Mouse (Mus musculus) embryonic facial prominence, embryonic 14.5 days (tissue): ENCODE data around the gene Olfr739. TPM values are rescaled to one million over a fixed set of nuclear protein-coding genes. Genes with fewer than 3 reads are reported as not detected.

Experiments used
- ATAC-seq: fragments of 200-750 bp; cut with Nextera tagmentation; 2 replicates; pipeline ENCODE4 v1.8.0; 2017; ENCODE audit warnings: low read depth, moderate number of reproducible peaks, moderate TSS enrichment
- DNase-seq: peaks from one replicate; pipeline ENCODE4 v3.0.0-alpha.2; 2015; ENCODE audit warnings: low spot score
- H3K27ac ChIP-seq: fragments of 300-500 bp; sonication (generic); replicated peaks from 2 replicates; pipeline ENCODE4 v1.5.1; 2014; ENCODE audit warnings: low read depth, mild to moderate bottlenecking, low read length, moderate library complexity
- H3K27me3 ChIP-seq: fragments of 300-500 bp; sonication (generic); replicated peaks from 2 replicates; pipeline ENCODE4 v1.6.1; 2014; ENCODE audit warnings: low read length; ENCODE audit not compliant: control insufficient read depth, insufficient read depth
- H3K36me3 ChIP-seq: fragments of 300-500 bp; sonication (generic); 2 replicates; pipeline ENCODE4 v1.6.1; 2014; ENCODE audit warnings: low read length, mixed read lengths; ENCODE audit not compliant: control insufficient read depth, insufficient read depth
- H3K4me1 ChIP-seq: fragments of 300-500 bp; sonication (generic); 2 replicates; pipeline ENCODE4 v1.6.1; 2014; ENCODE audit warnings: antibody characterized with exemption, low read length; ENCODE audit not compliant: control insufficient read depth, insufficient read depth
- H3K4me2 ChIP-seq: fragments of 300-500 bp; sonication (generic); 2 replicates; pipeline ENCODE4 v1.6.1; 2014; ENCODE audit warnings: low read depth, mild to moderate bottlenecking, low read length, moderate library complexity, mixed read lengths
- H3K4me3 ChIP-seq: fragments of 300-500 bp; sonication (generic); 2 replicates; pipeline ENCODE4 v1.5.1; 2014; ENCODE audit warnings: low read depth, mild to moderate bottlenecking, low read length
- H3K9ac ChIP-seq: fragments of 300-500 bp; sonication (generic); 2 replicates; pipeline ENCODE4 v1.6.1; 2014; ENCODE audit warnings: low read depth, mild to moderate bottlenecking, low read length, moderate library complexity, mixed read lengths
- H3K9me3 ChIP-seq: fragments of 300-500 bp; sonication (generic); 2 replicates; pipeline ENCODE4 v1.6.1; 2016; ENCODE audit warnings: low read length; ENCODE audit not compliant: control insufficient read depth
- WGBS: fragments of 180-500 bp; shearing (Covaris S2); extraction: QIAGEN DNeasy Blood & Tissue Kit; methylation state at CpG from one replicate; pipeline ENCODE4 v1.1.7; 2014; 5-methylcytosine and 5-hydroxymethylcytosine counted together
- polyA plus RNA-seq: library from polyadenylated mRNA; unstranded; fragments of >200 nt; fragmentation: Nextera tagmentation; extraction: Ambion mirVana; gene quantifications from 2 replicates; pipeline ENCODE4 v1.2.1, GENCODE M21; 2014

The Olfr739 gene
- not detected in 2 replicates for polyA plus RNA-seq

GRCm38 (mm10) chr14:50418326-50418725 is at the start of gene Olfr739:
Olfr739 (plus strand) TSS chr14:50418626.
- H3K36me3 ChIP-seq: no peaks in the 10 kb centered on the region
- H3K27me3 ChIP-seq: no peaks in the 10 kb centered on the region
- H3K4me2 ChIP-seq: no peak within 1 kb of the TSS
- ATAC-seq (no peak), DNase-seq (no peak)
- H3K9ac ChIP-seq: no peak within 1 kb of the TSS
- H3K27ac ChIP-seq: no peak within 1 kb of the TSS
- H3K4me3 ChIP-seq: no peak within 1 kb of the TSS
- H3K9me3 ChIP-seq: no peaks in the 10 kb centered on the region
- WGBS: 64% methylated on average over 2 of the region's 2 CpGs
- no peaks in the 10 kb centered on the region for H3K4me1 ChIP-seq

GRCm38 (mm10) chr14:50380863-50381262 is 37.6 kb upstream of the Olfr739 start, which contains the start of gene Olfr736:
Olfr736 (plus strand) TSS chr14:50381163.
- H3K36me3 ChIP-seq: no peaks in the 10 kb centered on the region
- DNase-seq (no peak), ATAC-seq (no peak)
- H3K4me2 ChIP-seq: no peak within 1 kb of the TSS
- H3K9me3 ChIP-seq: no peaks in the 10 kb centered on the region
- 88% methylated on average over 2 of the region's 2 CpGs for WGBS
- no peaks in the 10 kb centered on the region for H3K4me1 ChIP-seq
- H3K4me3 ChIP-seq: no peak within 1 kb of the TSS
- H3K27me3 ChIP-seq: no peaks in the 10 kb centered on the region
- no peak within 1 kb of the TSS for H3K9ac ChIP-seq
- no peak within 1 kb of the TSS for H3K27ac ChIP-seq

- ATAC-seq: no peak
These were observed 11.2 kb upstream of the Olfr739 start, which contains the start of gene Olfr738 for GRCm38 (mm10) chr14:50407268-50407667. Olfr738 (plus strand) TSS chr14:50407568.

GRCm38 (mm10) chr14:50445245-50445644 is 26.8 kb downstream of the Olfr739 start, which contains the start of gene Olfr740:
Olfr740 (plus strand) TSS chr14:50445545.
- Histone ChIP-seq H3K4me1 (no peaks in the 10 kb centered on the region), H3K4me2 (no peak within 1 kb of the TSS), H3K36me3 (no peaks in the 10 kb centered on the region), H3K27me3 (no peaks in the 10 kb centered on the region), H3K9me3 (no peaks in the 10 kb centered on the region), H3K4me3 (no peak within 1 kb of the TSS), H3K9ac (no peak within 1 kb of the TSS), H3K27ac (no peak within 1 kb of the TSS)
- ATAC-seq (no peak), DNase-seq (no peak)
- WGBS: 77% methylated on average over 3 of the region's 3 CpGs

More at GRCm38 (mm10) chr14:50407268-50407667, 11.2 kb upstream of the Olfr739 start, which contains the start of gene Olfr738:
- 91% methylated on average over 1 of the region's 1 CpGs for WGBS
- no peak for DNase-seq
- Histone ChIP-seq H3K4me1 (no peaks in the 10 kb centered on the region), H3K9ac (no peak within 1 kb of the TSS), H3K27me3 (no peaks in the 10 kb centered on the region), H3K4me2 (no peak within 1 kb of the TSS), H3K9me3 (no peaks in the 10 kb centered on the region), H3K27ac (no peak within 1 kb of the TSS), H3K36me3 (no peaks in the 10 kb centered on the region), H3K4me3 (no peak within 1 kb of the TSS)

GRCm38 (mm10) chr14:50472438-50472837 is 54.0 kb downstream of the Olfr739 start, which contains the start of gene Olfr741:
Olfr741 (plus strand) TSS chr14:50472738.
- H3K27ac ChIP-seq: no peak within 1 kb of the TSS
- no peaks in the 10 kb centered on the region for H3K9me3 ChIP-seq
- H3K36me3 ChIP-seq: no peaks in the 10 kb centered on the region
- H3K27me3 ChIP-seq: no peaks in the 10 kb centered on the region
- no peak within 1 kb of the TSS for H3K9ac ChIP-seq
- DNase-seq (no peak), ATAC-seq (no peak)
- no peaks in the 10 kb centered on the region for H3K4me1 ChIP-seq
- H3K4me2 ChIP-seq: no peak within 1 kb of the TSS
- no peak within 1 kb of the TSS for H3K4me3 ChIP-seq
- WGBS: 69% methylated on average over 2 of the region's 2 CpGs

Other genes with a start within 250 kb of the Olfr739 start
- gene Olfr730, start 230.4 kb upstream of the Olfr739 start, polyA plus RNA-seq: not detected in 2 replicates
- gene Olfr731, start 176.8 kb upstream of the Olfr739 start, polyA plus RNA-seq: not detected in 2 replicates
- gene Olfr732, start 134.4 kb upstream of the Olfr739 start, polyA plus RNA-seq: not detected in 2 replicates
- gene Olfr733, start 117.1 kb upstream of the Olfr739 start, polyA plus RNA-seq: not detected in 2 replicates
- gene Olfr734, start 91.9 kb upstream of the Olfr739 start, polyA plus RNA-seq: not detected in 2 replicates
- gene Olfr735, start 69.8 kb upstream of the Olfr739 start, polyA plus RNA-seq: not detected in 2 replicates
- gene Tlr11, start 60.7 kb upstream of the Olfr739 start, polyA plus RNA-seq: not detected in 2 replicates
- gene Olfr736, start 37.5 kb upstream of the Olfr739 start, polyA plus RNA-seq: 0.20 TPM in 1 of 2 replicates, not detected in the other
- not detected in 2 replicates for gene Olfr738, start 11.1 kb upstream of the Olfr739 start, polyA plus RNA-seq
- gene Olfr740, start 26.9 kb downstream of the Olfr739 start, polyA plus RNA-seq: not detected in 2 replicates
- not detected in 2 replicates for gene Olfr741, start 54.1 kb downstream of the Olfr739 start, polyA plus RNA-seq
- not detected in 2 replicates for gene Olfr742, start 85.0 kb downstream of the Olfr739 start, polyA plus RNA-seq
- not detected in 2 replicates for gene Olfr743, start 103.2 kb downstream of the Olfr739 start, polyA plus RNA-seq
- 0.13 TPM in 1 of 2 replicates, not detected in the other for gene Olfr744, start 196.3 kb downstream of the Olfr739 start, polyA plus RNA-seq
- 0.39 and 0.58 TPM in 2 replicates for gene Olfr745, start 220.8 kb downstream of the Olfr739 start, polyA plus RNA-seq
- not detected in 2 replicates for gene Olfr746, start 228.5 kb downstream of the Olfr739 start, polyA plus RNA-seq